Mouse (Mus musculus): ENCODE measurements around the gene Cdhr5. TPM values are rescaled to one million over a fixed set of nuclear protein-coding genes. Genes with fewer than 3 reads are reported as not detected.
A peak's percentile ranks its signal among the peaks of the same experiment; 100 is the strongest.

Gene Cdhr5
- polyA plus RNA-seq, 2 experiments: 0.07 to 0.24 TPM

DNA sequence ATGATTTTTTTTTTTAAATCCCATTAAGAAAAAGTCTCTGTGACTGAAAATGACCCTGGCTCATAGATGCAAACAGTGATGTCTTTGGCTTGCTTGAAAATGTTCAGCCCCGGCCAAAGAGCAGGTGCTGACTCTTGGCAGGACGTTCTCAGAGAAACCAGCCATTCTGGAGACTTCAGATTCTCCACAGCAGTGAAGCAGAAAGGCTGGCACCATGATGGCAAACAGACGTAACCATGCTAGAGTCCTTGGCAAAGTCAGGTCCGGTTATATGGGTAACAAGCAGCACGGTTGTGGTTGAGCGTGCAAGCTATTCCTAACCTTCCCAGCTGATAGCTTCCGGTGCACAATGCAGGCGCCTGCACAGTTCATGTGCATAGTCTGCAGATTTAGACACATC, 22.6 kb upstream of the Cdhr5 start:
- ATAC-seq (ENCODE audit: insufficient read depth) (no peak), DNase-seq (ENCODE audit: low read depth in 3 of 3, low spot score in 3 of 3) (no peak)
- Histone ChIP-seq H3K4me2 (ENCODE audit: low read depth) (no peak overlapping the region), H3K36me3 (replicated peaks; ENCODE audit: control insufficient read depth, insufficient read depth, low read depth) (no peaks in the 10 kb centered on the region; the same call in 1 of the 2 replicates), H3K27ac (no peak overlapping the region), H3K9ac (replicated peaks) (no peak overlapping the region), H3K27me3 (ENCODE audit: control insufficient read depth, insufficient read depth, low read length) (peaks cover 15% of the 10 kb centered on the region), H3K4me1 (replicated peaks; ENCODE audit: control insufficient read depth in 2 of 2, insufficient read depth in 2 of 2, low read length in 1 of 2) (no peaks in the 10 kb centered on the region), H3K9me3 (ENCODE audit: control insufficient read depth, low read length) (no peaks in the 10 kb centered on the region), H3K4me3 (ENCODE audit: insufficient read depth in 1 of 2, low read depth in 2 of 2, low read length in 2 of 2) (no peak overlapping the region)
- WGBS (ENCODE audit: insufficient replicate concordance): 80% methylated on average over 8 of the region's 8 CpGs
- TF ChIP-seq EP300 (IDR thresholded peaks at IDR 0.05; ENCODE audit: low read depth) (no peak), CTCF (IDR thresholded peaks at IDR 0.05; ENCODE audit: low read depth) (no peak)

- 49% methylated on average over 3 of the region's 3 CpGs for whole genome bisulfite sequencing (ENCODE audit: insufficient replicate concordance)
- no peak overlapping the region for H3K9ac ChIP-seq (replicated peaks)
- H3K36me3 ChIP-seq (replicated peaks; ENCODE audit: control insufficient read depth, insufficient read depth, low read depth): no peaks in the 10 kb centered on the region; the same call in 1 of the 2 replicates
- TF ChIP-seq CTCF (IDR thresholded peaks at IDR 0.05; ENCODE audit: low read depth): no peak
- no peak for TF ChIP-seq EP300 (IDR thresholded peaks at IDR 0.05; ENCODE audit: low read depth)
- peaks cover 26% of the 10 kb centered on the region for H3K27me3 ChIP-seq (ENCODE audit: control insufficient read depth, insufficient read depth, low read length)
- H3K9me3 ChIP-seq (ENCODE audit: control insufficient read depth, low read length): no peaks in the 10 kb centered on the region
- no peak overlapping the region for H3K4me3 ChIP-seq (ENCODE audit: insufficient read depth in 1 of 2, low read depth in 2 of 2, low read length in 2 of 2)
- H3K4me2 ChIP-seq (ENCODE audit: low read depth): no peak overlapping the region
- DNase-seq (ENCODE audit: low read depth in 3 of 3, low spot score in 3 of 3): no peak
- no peaks in the 10 kb centered on the region for H3K4me1 ChIP-seq (replicated peaks; ENCODE audit: control insufficient read depth in 2 of 2, insufficient read depth in 2 of 2, low read length in 1 of 2)
- peak; percentile 66 for ATAC-seq (ENCODE audit: insufficient read depth)
- H3K27ac ChIP-seq: no peak overlapping the region
These were observed 21.5 kb upstream of the Cdhr5 start for GRCm38 (mm10) chr7:141297926-141298650.

DNA sequence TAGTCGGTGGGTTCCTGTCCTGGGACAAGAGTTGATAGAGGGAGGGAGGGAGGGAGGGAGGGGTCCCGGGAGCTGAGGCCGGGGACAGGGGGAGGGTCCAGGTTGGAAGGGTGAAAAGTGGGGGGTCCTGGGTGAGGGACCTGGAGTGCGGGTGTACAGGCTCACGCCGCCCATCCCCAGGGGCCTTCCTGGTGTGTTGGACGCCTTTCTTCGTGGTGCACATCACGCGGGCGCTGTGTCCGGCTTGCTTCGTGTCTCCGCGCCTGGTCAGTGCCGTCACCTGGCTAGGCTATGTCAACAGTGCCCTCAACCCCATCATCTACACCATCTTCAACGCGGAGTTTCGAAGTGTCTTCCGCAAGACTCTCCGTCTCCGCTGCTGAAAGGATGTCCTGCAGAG, 17.9 kb upstream of the Cdhr5 start:
- no peak overlapping the region for H3K27ac ChIP-seq
- no peaks in the 10 kb centered on the region for H3K4me1 ChIP-seq (replicated peaks; ENCODE audit: control insufficient read depth in 2 of 2, insufficient read depth in 2 of 2, low read length in 1 of 2)
- H3K9me3 ChIP-seq (ENCODE audit: control insufficient read depth, low read length): no peaks in the 10 kb centered on the region
- 7% methylated on average over 22 of the region's 22 CpGs for WGBS (ENCODE audit: insufficient replicate concordance)
- peaks cover 58% of the 10 kb centered on the region for H3K27me3 ChIP-seq (ENCODE audit: control insufficient read depth, insufficient read depth, low read length)
- H3K4me3 ChIP-seq (ENCODE audit: insufficient read depth in 1 of 2, low read depth in 2 of 2, low read length in 2 of 2): no peak overlapping the region
- H3K36me3 ChIP-seq (replicated peaks; ENCODE audit: control insufficient read depth, insufficient read depth, low read depth): no peaks in the 10 kb centered on the region
- H3K4me2 ChIP-seq (ENCODE audit: low read depth): 0 out of 2 replicates have a peak overlapping the region, but pooled peaks have one; percentile 13
- TF ChIP-seq EP300 (IDR thresholded peaks at IDR 0.05; ENCODE audit: low read depth) (no peak), CTCF (IDR thresholded peaks at IDR 0.05; ENCODE audit: low read depth) (no peak)
- H3K9ac ChIP-seq (replicated peaks): no peak overlapping the region
- no peak for DNase-seq (ENCODE audit: low read depth in 3 of 3, low spot score in 3 of 3)
- no peak for ATAC-seq (ENCODE audit: insufficient read depth)

GRCm38 (mm10) chr7:141293852-141294471, 17.4 kb upstream of the Cdhr5 start:
- H3K4me1 ChIP-seq (replicated peaks; ENCODE audit: control insufficient read depth in 2 of 2, insufficient read depth in 2 of 2, low read length in 1 of 2): no peaks in the 10 kb centered on the region
- no peak for DNase-seq (ENCODE audit: low read depth in 3 of 3, low spot score in 3 of 3)
- no peaks in the 10 kb centered on the region for H3K9me3 ChIP-seq (ENCODE audit: control insufficient read depth, low read length)
- no peak overlapping the region for H3K9ac ChIP-seq (replicated peaks)
- 2% methylated on average over 53 of the region's 53 CpGs for whole genome bisulfite sequencing (ENCODE audit: insufficient replicate concordance)
- H3K27ac ChIP-seq: no peak overlapping the region
- peak overlapping the region; percentile 13; the same call in 1 of the 2 replicates for H3K4me2 ChIP-seq (ENCODE audit: low read depth)
- peak overlapping the region in 1 of 2 experiments; percentile 22; a peak in 1 of 4 replicates for H3K4me3 ChIP-seq (ENCODE audit: insufficient read depth in 1 of 2, low read depth in 2 of 2, low read length in 2 of 2)
- H3K36me3 ChIP-seq (replicated peaks; ENCODE audit: control insufficient read depth, insufficient read depth, low read depth): no peaks in the 10 kb centered on the region
- peaks cover 58% of the 10 kb centered on the region for H3K27me3 ChIP-seq (ENCODE audit: control insufficient read depth, insufficient read depth, low read length)
- no peak for ATAC-seq (ENCODE audit: insufficient read depth)
- TF ChIP-seq EP300 (IDR thresholded peaks at IDR 0.05; ENCODE audit: low read depth): no peak
- TF ChIP-seq CTCF (IDR thresholded peaks at IDR 0.05; ENCODE audit: low read depth): no peak

Measured in liver, embryonic 14.5 days (tissue).